Mouse (Mus musculus): ENCODE data around the gene Xrcc2. TPM values are rescaled to one million over a fixed set of nuclear protein-coding genes. Genes with fewer than 3 reads are reported as not detected.
"Not testable (repeated sequence)": the region's sequence is repeated elsewhere in the genome, so short reads cannot be mapped to it uniquely, and the experiment has no call there.

Gene Xrcc2
- polyA plus RNA-seq, 1 experiment, result 0.81 TPM

DNA sequence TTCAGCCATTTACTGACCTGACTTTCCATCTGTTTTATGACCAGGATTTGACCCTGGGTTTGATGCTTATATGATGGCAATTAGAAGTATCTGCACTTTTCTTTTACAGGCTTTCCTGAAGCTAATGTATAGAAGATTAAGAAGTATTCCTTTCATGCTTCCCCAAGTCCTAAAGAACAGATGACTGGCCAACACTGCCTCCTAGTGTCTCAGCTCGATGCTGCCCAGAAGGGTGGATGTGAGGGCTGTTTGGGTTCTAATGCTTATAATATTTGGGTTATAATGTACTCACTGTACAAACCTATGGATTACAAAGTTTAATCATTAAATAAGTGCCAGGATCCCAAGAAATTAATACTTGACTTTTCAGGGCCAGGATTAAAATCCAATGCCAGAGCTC, 28.7 kb upstream of the Xrcc2 start:
- Histone ChIP-seq H3K4me1 (peaks cover 6% of the 10 kb centered on the region; the same call in 1 of the 2 replicates), H3K36me3 (replicated peaks; ENCODE audit: low read length) (no peaks in the 10 kb centered on the region), H3K4me3 (replicated peaks) (no peak overlapping the region), H3K9me3 (no peaks in the 10 kb centered on the region), H3K27me3 (replicated peaks) (peaks cover 20% of the 10 kb centered on the region)
- TF ChIP-seq GATA1 (IDR thresholded peaks at IDR 0.05; ENCODE audit: borderline replicate concordance, low read length) (no peak), FLI1 (IDR thresholded peaks at IDR 0.05; ENCODE audit: low read length) (no peak)

DNA sequence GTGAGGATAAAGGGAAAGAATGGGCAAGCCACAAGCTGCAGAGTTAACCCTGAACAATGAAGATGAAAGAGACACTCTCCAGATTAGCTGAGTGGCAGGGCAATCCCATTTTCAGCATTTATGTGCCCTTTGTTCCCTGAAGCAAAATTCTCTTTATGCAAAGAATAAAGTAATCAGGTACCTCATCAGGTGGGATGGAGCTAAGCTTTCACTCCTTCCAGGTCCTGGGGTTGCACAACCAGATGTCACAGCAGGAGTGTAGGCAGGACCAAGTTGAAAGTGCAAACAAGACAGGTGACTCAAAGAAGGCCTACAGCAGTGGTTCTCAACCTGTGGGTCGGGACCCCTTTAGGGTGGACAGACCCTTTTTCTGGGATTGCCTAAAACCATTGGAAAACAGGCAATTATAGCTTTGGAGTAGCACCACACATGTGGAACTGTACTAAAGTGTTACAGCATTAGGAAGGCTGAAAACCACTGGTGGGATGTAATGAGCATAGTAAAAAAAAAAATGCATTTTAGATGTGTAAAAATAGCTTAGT, 18.6 kb upstream of the Xrcc2 start:
- Histone ChIP-seq H3K4me3 (replicated peaks) (no peak overlapping the region), H3K4me1 (peaks cover 9% of the 10 kb centered on the region), H3K36me3 (replicated peaks; ENCODE audit: low read length) (no peaks in the 10 kb centered on the region), H3K27me3 (replicated peaks) (peaks cover 14% of the 10 kb centered on the region), H3K9me3 (peaks cover 10% of the 10 kb centered on the region)
- TF ChIP-seq FLI1 (IDR thresholded peaks at IDR 0.05; ENCODE audit: low read length), result no peak

DNA sequence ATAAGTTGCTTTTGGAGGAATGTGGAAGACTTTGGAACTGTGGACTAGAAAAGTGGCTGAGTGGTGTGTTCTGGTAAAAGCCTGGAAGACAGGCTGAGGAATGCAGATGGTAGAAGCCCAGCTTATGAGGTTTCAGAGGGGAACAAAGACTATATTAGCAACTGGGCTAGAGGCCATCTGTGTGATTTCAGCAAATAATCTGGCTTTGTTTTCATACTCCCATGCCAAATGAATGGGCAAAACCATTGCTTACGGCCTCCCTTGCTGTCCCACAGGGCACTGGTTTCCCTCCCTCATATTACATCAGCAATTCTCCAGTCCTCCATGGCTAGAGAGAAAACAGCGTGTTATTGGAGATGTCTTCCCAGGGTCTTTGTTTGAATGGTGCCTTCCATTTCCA, 17.4 kb upstream of the Xrcc2 start:
- Histone ChIP-seq H3K36me3 (replicated peaks; ENCODE audit: low read length) (no peaks in the 10 kb centered on the region), H3K4me1 (peaks cover 9% of the 10 kb centered on the region)
- TF ChIP-seq FLI1 (IDR thresholded peaks at IDR 0.05; ENCODE audit: low read length) (no peak), GATA1 (IDR thresholded peaks at IDR 0.05; ENCODE audit: borderline replicate concordance, low read length) (no peak)

DNA sequence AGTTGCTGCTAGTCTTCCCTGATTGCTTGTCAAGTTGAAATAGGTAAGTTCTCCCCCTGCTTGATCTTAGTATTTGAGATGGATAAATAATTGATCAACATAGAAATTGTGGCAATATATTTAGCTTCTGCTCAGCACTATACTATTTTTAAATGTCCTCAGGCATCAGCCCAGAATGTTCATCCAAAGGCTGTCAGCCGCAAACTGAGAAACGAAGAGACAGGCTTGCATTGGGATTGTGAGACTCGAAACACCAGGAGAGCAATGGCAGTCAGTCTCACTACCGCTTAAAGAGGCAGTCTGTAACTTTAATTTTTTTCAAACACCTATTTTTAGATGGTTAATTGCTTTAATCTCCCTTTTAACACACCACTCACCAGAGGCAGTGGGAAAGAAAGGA, 13.8 kb upstream of the Xrcc2 start:
- peaks cover 5% of the 10 kb centered on the region for H3K4me1 ChIP-seq
- peaks cover 18% of the 10 kb centered on the region for H3K9me3 ChIP-seq
- TF ChIP-seq FLI1 (IDR thresholded peaks at IDR 0.05; ENCODE audit: low read length) (no peak), GATA1 (IDR thresholded peaks at IDR 0.05; ENCODE audit: borderline replicate concordance, low read length) (no peak)
- H3K36me3 ChIP-seq (replicated peaks; ENCODE audit: low read length), result no peaks in the 10 kb centered on the region
- H3K27me3 ChIP-seq (replicated peaks), result peaks cover 11% of the 10 kb centered on the region
- no peak overlapping the region for H3K4me3 ChIP-seq (replicated peaks)

More for the DNA sequence above, 17.4 kb upstream of the Xrcc2 start:
- Histone ChIP-seq H3K27me3 (replicated peaks) (peaks cover 14% of the 10 kb centered on the region), H3K4me3 (replicated peaks) (no peak overlapping the region), H3K9me3 (peaks cover 17% of the 10 kb centered on the region)

GRCm38 (mm10) chr5:25713001-25713706, 7.5 kb upstream of the Xrcc2 start:
- H3K4me3 ChIP-seq (replicated peaks); H3K27me3 ChIP-seq (replicated peaks); H3K36me3 ChIP-seq (replicated peaks; ENCODE audit: low read length); H3K4me1 ChIP-seq: not testable (repeated sequence)
- peaks cover 23% of the 10 kb centered on the region for H3K9me3 ChIP-seq

DNA sequence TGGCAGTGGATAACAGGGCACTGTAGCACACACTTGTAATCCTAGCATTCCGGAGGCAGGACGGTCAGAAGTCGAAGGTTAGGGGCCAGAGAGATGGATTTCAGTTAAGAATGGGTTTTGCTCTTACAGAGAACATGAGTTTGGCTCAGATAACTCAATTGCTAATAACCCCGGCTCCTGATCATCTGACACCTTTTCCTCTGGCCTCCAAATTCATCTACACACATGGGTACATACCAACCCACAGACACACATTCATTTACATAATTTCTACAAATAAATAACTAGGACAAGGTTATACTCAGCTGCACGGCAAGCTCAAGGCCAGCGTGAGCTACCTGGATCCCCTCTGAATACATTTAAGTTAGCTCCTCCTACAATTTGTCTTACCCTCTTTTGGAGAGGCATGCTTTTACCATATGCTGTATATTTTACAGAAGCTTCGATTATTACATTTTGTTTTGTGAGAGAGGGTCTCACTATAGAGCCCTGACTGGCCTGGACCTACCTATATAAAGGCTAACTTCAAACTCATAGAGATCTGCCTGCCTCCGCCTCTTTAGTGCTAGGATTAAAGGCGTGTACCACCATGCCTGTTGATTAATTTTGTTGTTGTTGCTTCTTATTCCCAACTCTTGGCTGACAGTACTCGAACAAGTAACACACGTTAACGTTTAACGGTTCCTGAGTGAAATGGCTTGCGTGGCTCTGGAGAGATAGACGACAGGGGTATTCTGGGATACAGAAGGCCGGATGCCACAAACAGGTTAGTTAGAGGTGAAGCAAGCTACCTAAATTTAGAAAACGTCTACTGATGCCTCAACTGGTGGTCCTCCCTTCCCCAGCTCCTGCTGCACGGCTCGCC, 691 bp downstream of the Xrcc2 start:
- peak overlapping the region; percentile 98 for H3K4me3 ChIP-seq (replicated peaks)
- TF ChIP-seq FLI1 (IDR thresholded peaks at IDR 0.05; ENCODE audit: low read length) (no peak), GATA1 (IDR thresholded peaks at IDR 0.05; ENCODE audit: borderline replicate concordance, low read length) (no peak)
- no peaks in the 10 kb centered on the region for H3K27me3 ChIP-seq (replicated peaks)
- peaks cover 2% of the 10 kb centered on the region; the same call in 1 of the 2 replicates for H3K9me3 ChIP-seq
- H3K36me3 ChIP-seq (replicated peaks; ENCODE audit: low read length), result peaks cover 25% of the 10 kb centered on the region
- H3K4me1 ChIP-seq, result peaks cover 30% of the 10 kb centered on the region

- Histone ChIP-seq H3K27me3 (replicated peaks) (no peaks in the 10 kb centered on the region), H3K9me3 (no peaks in the 10 kb centered on the region; the same call in 1 of the 2 replicates), H3K36me3 (replicated peaks; ENCODE audit: low read length) (peaks cover 86% of the 10 kb centered on the region), H3K4me1 (peaks cover 24% of the 10 kb centered on the region), H3K4me3 (replicated peaks) (no peak overlapping the region)
- TF ChIP-seq FLI1 (IDR thresholded peaks at IDR 0.05; ENCODE audit: low read length) (no peak), GATA1 (IDR thresholded peaks at IDR 0.05; ENCODE audit: borderline replicate concordance, low read length) (no peak)
These were observed 7.7 kb downstream of the Xrcc2 start for GRCm38 (mm10) chr5:25697941-25698340.

DNA sequence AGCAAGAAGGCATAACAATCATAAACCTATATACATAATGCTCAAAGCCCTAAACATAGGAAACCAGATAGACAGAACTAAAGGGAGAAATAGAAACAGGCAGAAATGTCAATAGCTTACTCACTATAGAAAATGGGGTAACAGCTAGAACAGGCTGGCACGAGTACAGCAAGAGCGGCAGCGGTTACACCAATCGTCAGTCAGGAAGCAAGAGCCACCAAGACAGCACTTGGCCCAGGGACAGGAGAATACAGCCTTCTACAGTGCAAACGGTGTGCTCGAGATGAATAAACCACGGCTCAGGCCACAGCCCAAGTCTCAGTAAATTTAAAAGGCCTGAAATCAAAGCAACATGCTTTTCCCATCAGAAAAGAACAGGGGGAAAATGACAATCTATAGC, 9.4 kb downstream of the Xrcc2 start:
- Histone ChIP-seq H3K36me3 (replicated peaks; ENCODE audit: low read length) (peaks cover 87% of the 10 kb centered on the region), H3K27me3 (replicated peaks) (no peaks in the 10 kb centered on the region), H3K9me3 (no peaks in the 10 kb centered on the region; the same call in 1 of the 2 replicates), H3K4me3 (replicated peaks) (no peak overlapping the region), H3K4me1 (peaks cover 11% of the 10 kb centered on the region; the same call in 1 of the 2 replicates)
- no peak for TF ChIP-seq FLI1 (IDR thresholded peaks at IDR 0.05; ENCODE audit: low read length)
- TF ChIP-seq GATA1 (IDR thresholded peaks at IDR 0.05; ENCODE audit: borderline replicate concordance, low read length), result no peak

DNA sequence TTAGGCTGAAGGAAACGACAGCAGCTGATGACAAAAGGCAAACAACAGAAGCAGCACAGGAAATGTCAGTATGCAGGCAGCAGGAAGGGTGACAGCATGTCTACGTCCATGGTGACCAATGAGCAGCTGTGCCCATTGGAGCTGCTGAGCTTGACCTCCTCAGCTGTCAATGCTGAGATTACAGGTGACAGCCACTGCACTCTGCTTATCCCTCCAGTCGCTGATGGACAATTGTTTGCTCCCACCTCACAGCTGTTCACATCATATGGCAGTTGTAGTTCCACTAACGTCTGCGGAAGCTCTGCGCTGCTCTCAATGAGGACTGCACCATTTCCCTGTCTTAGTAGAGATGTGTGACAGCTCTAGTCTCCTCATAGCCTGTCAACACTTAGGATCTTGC, 9.8 kb downstream of the Xrcc2 start:
- no peaks in the 10 kb centered on the region; the same call in 1 of the 2 replicates for H3K9me3 ChIP-seq
- H3K36me3 ChIP-seq (replicated peaks; ENCODE audit: low read length), result peaks cover 89% of the 10 kb centered on the region
- peaks cover 11% of the 10 kb centered on the region; the same call in 1 of the 2 replicates for H3K4me1 ChIP-seq
- H3K27me3 ChIP-seq (replicated peaks), result no peaks in the 10 kb centered on the region
- TF ChIP-seq FLI1 (IDR thresholded peaks at IDR 0.05; ENCODE audit: low read length) (no peak), GATA1 (IDR thresholded peaks at IDR 0.05; ENCODE audit: borderline replicate concordance, low read length) (no peak)
- peak overlapping the region; percentile 55 for H3K4me3 ChIP-seq (replicated peaks)

All from megakaryocyte, embryonic 14.5 days (primary cell).